Mouse (Mus musculus) testis, postnatal 10 days (tissue): ENCODE measurements around the gene Optn.

Experiments used
- DNase-seq: peaks from one replicate; pipeline ENCODE4 v3.0.0; 2021; ENCODE audit warnings: low spot score

Gene Optn

GRCm38 (mm10) chr2:5029808-5030207, 34.0 kb downstream of the Optn start:
- DNase-seq = no peak

GRCm38 (mm10) chr2:5028047-5028446, 35.8 kb downstream of the Optn start:
- DNase-seq = no peak

GRCm38 (mm10) chr2:5027057-5027456, 36.8 kb downstream of the Optn start:
- DNase-seq = no peak

GRCm38 (mm10) chr2:5025162-5025733, 38.6 kb downstream of the Optn start:
- DNase-seq = no peak

GRCm38 (mm10) chr2:5023699-5024399, 40.0 kb downstream of the Optn start:
- DNase-seq = no peak

- DNase-seq = no peak
Observed at GRCm38 (mm10) chr2:5023275-5023674, 40.6 kb downstream of the Optn start.

- DNase-seq = no peak
Observed at GRCm38 (mm10) chr2:5019708-5020107, 44.1 kb downstream of the Optn start.

- DNase-seq = no peak
Observed at GRCm38 (mm10) chr2:5016922-5017321, 46.9 kb downstream of the Optn start.

- DNase-seq = no peak
Observed at GRCm38 (mm10) chr2:5015527-5015926, 48.3 kb downstream of the Optn start.

- DNase-seq = no peak
Observed at GRCm38 (mm10) chr2:5014616-5015015, 49.2 kb downstream of the Optn start.

GRCm38 (mm10) chr2:5012491-5013324, 51.1 kb downstream of the Optn start, which contains the start of gene Mcm10:
Gene Mcm10 (minus strand): TSS chr2:5012791.
- peak; percentile 96 for DNase-seq

GRCm38 (mm10) chr2:5011898-5012490, 51.9 kb downstream of the Optn start:
- no peak for DNase-seq

GRCm38 (mm10) chr2:5007107-5007506, 56.7 kb downstream of the Optn start:
- no peak for DNase-seq

- no peak for DNase-seq
Observed at GRCm38 (mm10) chr2:5001266-5001665, 62.6 kb downstream of the Optn start.

GRCm38 (mm10) chr2:4998905-4999304, 64.9 kb downstream of the Optn start:
- no peak for DNase-seq

GRCm38 (mm10) chr2:4996421-4996824, 67.4 kb downstream of the Optn start:
- no peak for DNase-seq

- DNase-seq = no peak
Observed at GRCm38 (mm10) chr2:4995646-4996045, 68.2 kb downstream of the Optn start.

- no peak for DNase-seq
Observed at GRCm38 (mm10) chr2:4994436-4994835, 69.4 kb downstream of the Optn start.

GRCm38 (mm10) chr2:4993584-4993983, 70.3 kb downstream of the Optn start:
- DNase-seq = no peak

GRCm38 (mm10) chr2:4988826-4989424, 74.9 kb downstream of the Optn start:
- no peak for DNase-seq

GRCm38 (mm10) chr2:4987388-4988180, 76.3 kb downstream of the Optn start:
- no peak for DNase-seq
